Comparison of ENCODE assay signal across 10 mouse cellular contexts in the genomic region with DNA sequence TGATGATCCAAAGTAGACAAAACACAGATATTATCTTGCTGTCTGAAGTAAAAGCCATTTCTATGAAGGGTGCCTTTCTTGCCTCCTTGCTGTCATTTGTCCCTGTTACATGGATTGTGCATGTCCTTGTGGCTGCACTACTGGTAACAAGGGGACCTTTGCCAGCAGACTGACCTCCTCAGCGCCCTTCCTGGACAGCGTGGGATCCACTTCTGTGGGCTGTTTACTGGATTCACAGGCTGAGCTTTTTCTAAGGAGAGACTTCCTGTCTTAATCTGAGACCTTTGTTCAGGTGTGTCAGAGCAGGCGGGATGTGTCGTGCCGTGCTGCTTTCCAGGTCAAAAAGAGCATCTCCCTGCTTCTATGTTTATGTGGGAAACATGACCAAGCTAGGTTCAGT.
DNase-seq lines count a peak whose midpoint lies in the region; ATAC-seq and TF ChIP-seq lines count a peak whose summit lies in the region.
"Had no signal": no experiment of that assay in that cellular context is flagged by ENCODE, and none has a peak within 500 bp of the region (broad histone marks: within the 10 kb centered on the region; RNA-seq: fewer than 3 reads in every experiment).

No protein-coding gene starts in this region.

- no peaks in the 10 kb centered on the region for H3K9me3 ChIP-seq in kidney, embryonic 14.5 days (ENCODE audit: control insufficient read depth, low read length)
- no peaks in the 10 kb centered on the region for H3K9me3 ChIP-seq in hindbrain, postnatal 0 days (ENCODE audit: low read length)
- H3K9me3 ChIP-seq: midbrain, embryonic 10.5 days had no signal

- DNase-seq in kidney, postnatal 25 days: no peak
- DNase-seq in adrenal gland, postnatal 36 days: peak; percentile 46 to 59
- DNase-seq in kidney, postnatal 10 days: peak; percentile 37
- DNase-seq in right cerebral cortex, adult 18-20 months: no peak
- DNase-seq in hindbrain, postnatal 0 days (ENCODE audit: low spot score): no peak
- DNase-seq: gastrocnemius, postnatal 36 days; retina, postnatal 1 day had no signal

- no peak overlapping the region for H3K4me3 ChIP-seq in kidney, embryonic 14.5 days (ENCODE audit: low read length)
- H3K4me3 ChIP-seq in hindbrain, postnatal 0 days (ENCODE audit: low read length): no peak overlapping the region
- H3K4me3 ChIP-seq: midbrain, embryonic 10.5 days had no signal

- ATAC-seq in kidney, embryonic 14.5 days (ENCODE audit: low FRiP score, low TSS enrichment): no peak
- ATAC-seq in CD4-positive, CD25-positive, alpha-beta regulatory T cell, adult 4 months: peak; percentile 20
- ATAC-seq in hindbrain, postnatal 0 days: no peak

- no peak overlapping the region for H3K4me2 ChIP-seq in kidney, embryonic 14.5 days (replicated peaks; ENCODE audit: low read depth, low read length)
- no peak overlapping the region for H3K4me2 ChIP-seq in hindbrain, postnatal 0 days (ENCODE audit: low read depth, low read length)

- WGBS in kidney, embryonic 14.5 days: 56% methylated on average over 5 of the region's 5 CpGs
- WGBS in hindbrain, postnatal 0 days: 84% methylated on average over 5 of the region's 5 CpGs

- H3K27me3 ChIP-seq in kidney, embryonic 14.5 days (ENCODE audit: control insufficient read depth, insufficient read depth, low read length): no peaks in the 10 kb centered on the region
- no peaks in the 10 kb centered on the region for H3K27me3 ChIP-seq in hindbrain, postnatal 0 days (ENCODE audit: insufficient read depth, low read length)

- no peak overlapping the region for H3K9ac ChIP-seq in kidney, embryonic 14.5 days (ENCODE audit: low read depth, low read length)
- no peak overlapping the region for H3K9ac ChIP-seq in hindbrain, postnatal 0 days (replicated peaks; ENCODE audit: low read length)

- peak overlapping the region; percentile 3; the same call in 1 of the 2 replicates for H3K27ac ChIP-seq in kidney, embryonic 14.5 days (ENCODE audit: low read depth, low read length)
- no peak overlapping the region for H3K27ac ChIP-seq in hindbrain, postnatal 0 days
- H3K27ac ChIP-seq: midbrain, embryonic 10.5 days had no signal

- peaks cover 5% of the 10 kb centered on the region; the same call in 1 of the 2 replicates for H3K4me1 ChIP-seq in kidney, embryonic 14.5 days (ENCODE audit: control insufficient read depth, insufficient read depth, low read length)
- no peaks in the 10 kb centered on the region for H3K4me1 ChIP-seq in hindbrain, postnatal 0 days (ENCODE audit: insufficient read depth, low read length)

- H3K36me3 ChIP-seq in kidney, embryonic 14.5 days (ENCODE audit: control insufficient read depth, insufficient read depth, low read length): no peaks in the 10 kb centered on the region
- no peaks in the 10 kb centered on the region for H3K36me3 ChIP-seq in hindbrain, postnatal 0 days (ENCODE audit: insufficient read depth, low read length)
- H3K36me3 ChIP-seq: midbrain, embryonic 10.5 days had no signal

- TF ChIP-seq CTCF in hindbrain, postnatal 0 days (IDR thresholded peaks at IDR 0.05; ENCODE audit: low read depth): no peak

Comparison
In these comparisons a context has a peak if more than half of its experiments do, and no peak if none do; other contexts are left out.
1. DNase-seq: peak in adrenal gland, postnatal 36 days (2 of 2) and kidney, postnatal 10 days (single experiment); none in kidney, postnatal 25 days (0 of 2), right cerebral cortex, adult 18-20 months (single experiment) and hindbrain, postnatal 0 days (single experiment).